Mouse (Mus musculus) adrenal gland, adult 18-20 months (tissue): ENCODE measurements around the gene Gm572. TPM values are rescaled to one million over a fixed set of nuclear protein-coding genes. Genes with fewer than 3 reads are reported as not detected.

Experiments
- DNase-seq, 2 experiments: peaks; one replicate each; pipeline ENCODE4 v3.0.0; 2021 to 2022; ENCODE audit warnings: low spot score in 2 of 2
- total RNA-seq, 2 experiments: library from RNA; stranded (reverse); gene quantifications; 1 replicate in 1 of 2; 2 replicates in 1 of 2; pipeline ENCODE4 v1.2.3; 2021

Gm572 gene
- total RNA-seq, 2 experiments from 2014 or later: not detected

GRCm38 (mm10) chr4:148662168-148662965 lies 19.2 kb downstream of the Gm572 start:
- DNase-seq: peak; percentile 75 to 80

- no peak for DNase-seq
Measured at GRCm38 (mm10) chr4:148663326-148663725, 20.2 kb downstream of the Gm572 start.

- DNase-seq: no peak
Measured at GRCm38 (mm10) chr4:148664021-148664420, 20.9 kb downstream of the Gm572 start.

- no peak for DNase-seq
Measured at GRCm38 (mm10) chr4:148667006-148667755, 24.1 kb downstream of the Gm572 start.

- DNase-seq: no peak
Measured at GRCm38 (mm10) chr4:148671230-148671947, 28.3 kb downstream of the Gm572 start.

- DNase-seq: no peak
Measured at GRCm38 (mm10) chr4:148675043-148675442, 31.9 kb downstream of the Gm572 start.

- no peak for DNase-seq
Measured at GRCm38 (mm10) chr4:148676188-148676960, 33.3 kb downstream of the Gm572 start.

GRCm38 (mm10) chr4:148676961-148677637 lies 34.0 kb downstream of the Gm572 start:
- DNase-seq: no peak

- DNase-seq: no peak
Measured at GRCm38 (mm10) chr4:148678105-148678504, 35.0 kb downstream of the Gm572 start.

- no peak for DNase-seq
Measured at GRCm38 (mm10) chr4:148680505-148681067, 37.5 kb downstream of the Gm572 start.

GRCm38 (mm10) chr4:148681429-148681828 lies 38.3 kb downstream of the Gm572 start:
- DNase-seq: peak; percentile 60 to 74

GRCm38 (mm10) chr4:148682961-148683360 lies 39.8 kb downstream of the Gm572 start:
- no peak for DNase-seq

GRCm38 (mm10) chr4:148683539-148683938 lies 40.4 kb downstream of the Gm572 start:
- DNase-seq: no peak

GRCm38 (mm10) chr4:148686491-148686941 lies 43.4 kb downstream of the Gm572 start:
- no peak for DNase-seq

- no peak for DNase-seq
Measured at GRCm38 (mm10) chr4:148688091-148688490, 45.0 kb downstream of the Gm572 start.

- no peak for DNase-seq
Measured at GRCm38 (mm10) chr4:148691185-148691584, 48.1 kb downstream of the Gm572 start.

- no peak for DNase-seq
Measured at GRCm38 (mm10) chr4:148693417-148693959, 50.4 kb downstream of the Gm572 start.

- peak; percentile 28 to 51 for DNase-seq
Measured at GRCm38 (mm10) chr4:148704756-148705155, 61.6 kb downstream of the Gm572 start.

GRCm38 (mm10) chr4:148708836-148709235 lies 65.7 kb downstream of the Gm572 start:
- no peak for DNase-seq
